Mouse (Mus musculus): ENCODE results near the gene Zbtb12. TPM values are rescaled to one million over a fixed set of nuclear protein-coding genes. Genes with fewer than 3 reads are reported as not detected.
A peak's percentile ranks its signal among the peaks of the same experiment; 100 is the strongest.
"Not testable (repeated sequence)": the region's sequence is repeated elsewhere in the genome, so short reads cannot be mapped to it uniquely, and the experiment has no call there.

The Zbtb12 gene
- 5.8 and 6.1 TPM in 2 replicates for polyA plus RNA-seq (2016; fragmentation: Nextera tagmentation; extraction: Ambion mirVana)

GRCm38 (mm10) chr17:34879336-34879879, at the start of gene Zbtb12:
Gene Zbtb12 (plus strand): TSS chr17:34879483.
- H3K36me3 ChIP-seq, result no peaks in the 10 kb centered on the region
- DNase-seq (ENCODE audit: low spot score), result no peak
- WGBS, result 66% methylated on average over 11 of the region's 11 CpGs
- H3K27me3 ChIP-seq (ENCODE audit: low read depth, poor library complexity, severe bottlenecking), result peaks cover 25% of the 10 kb centered on the region
- H3K27ac ChIP-seq (replicated peaks), result no peak within 1 kb of the TSS
- H3K9me3 ChIP-seq (replicated peaks), result no peaks in the 10 kb centered on the region
- no peak within 1 kb of the TSS for H3K4me3 ChIP-seq
- H3K4me1 ChIP-seq, result peaks cover 9% of the 10 kb centered on the region

GRCm38 (mm10) chr17:34830776-34831175, 48.5 kb upstream of the Zbtb12 start:
- peaks cover 12% of the 10 kb centered on the region for H3K9me3 ChIP-seq (replicated peaks)
- not testable (repeated sequence) for DNase-seq (ENCODE audit: low spot score); H3K27ac ChIP-seq (replicated peaks); H3K27me3 ChIP-seq (ENCODE audit: low read depth, poor library complexity, severe bottlenecking); H3K4me3 ChIP-seq; H3K4me1 ChIP-seq
- 90% methylated on average over 1 of the region's 1 CpGs for WGBS
- H3K36me3 ChIP-seq, result peaks cover 88% of the 10 kb centered on the region

- Histone ChIP-seq H3K4me1 (peaks cover 34% of the 10 kb centered on the region), H3K9me3 (replicated peaks) (no peaks in the 10 kb centered on the region), H3K36me3 (peaks cover 69% of the 10 kb centered on the region), H3K27me3 (ENCODE audit: low read depth, poor library complexity, severe bottlenecking) (no peaks in the 10 kb centered on the region), H3K4me3 (peak overlapping the region; percentile 84), H3K27ac (replicated peaks) (peak overlapping the region; percentile 84)
- DNase-seq (ENCODE audit: low spot score), result no peak
- 4% methylated on average over 48 of the region's 48 CpGs for WGBS
Measured at GRCm38 (mm10) chr17:34836155-34836855, 43.0 kb upstream of the Zbtb12 start.

GRCm38 (mm10) chr17:34836856-34837221, 42.4 kb upstream of the Zbtb12 start, which contains the start of the genes Stk19 and Dxo:
Gene Stk19 (minus strand): TSS chr17:34836945.
Gene Dxo (plus strand): TSS chr17:34837019.
- H3K4me3 ChIP-seq, result peak within 1 kb of the TSS; percentile 84
- peak; percentile 98 for DNase-seq (ENCODE audit: low spot score)
- H3K27me3 ChIP-seq (ENCODE audit: low read depth, poor library complexity, severe bottlenecking), result no peaks in the 10 kb centered on the region
- H3K9me3 ChIP-seq (replicated peaks), result no peaks in the 10 kb centered on the region
- peak within 1 kb of the TSS; percentile 84 for H3K27ac ChIP-seq (replicated peaks)
- WGBS, result under 1% methylated on average over 40 of the region's 40 CpGs
- peaks cover 34% of the 10 kb centered on the region for H3K4me1 ChIP-seq
- H3K36me3 ChIP-seq, result peaks cover 70% of the 10 kb centered on the region

- Histone ChIP-seq H3K36me3 (peaks cover 70% of the 10 kb centered on the region), H3K27me3 (ENCODE audit: low read depth, poor library complexity, severe bottlenecking) (no peaks in the 10 kb centered on the region), H3K4me3 (peak overlapping the region; percentile 84), H3K4me1 (peaks cover 34% of the 10 kb centered on the region), H3K27ac (replicated peaks) (peak overlapping the region; percentile 84), H3K9me3 (replicated peaks) (no peaks in the 10 kb centered on the region)
- 42% methylated on average over 43 of the region's 43 CpGs for WGBS
- peak; percentile 20 for DNase-seq (ENCODE audit: low spot score)
Measured at GRCm38 (mm10) chr17:34837464-34838324, 41.6 kb upstream of the Zbtb12 start.

- Histone ChIP-seq H3K27ac (replicated peaks) (no peak overlapping the region), H3K36me3 (peaks cover 70% of the 10 kb centered on the region), H3K9me3 (replicated peaks) (no peaks in the 10 kb centered on the region), H3K4me1 (peaks cover 34% of the 10 kb centered on the region), H3K27me3 (ENCODE audit: low read depth, poor library complexity, severe bottlenecking) (no peaks in the 10 kb centered on the region), H3K4me3 (peak overlapping the region; percentile 84)
- WGBS, result 90% methylated on average over 7 of the region's 7 CpGs
- no peak for DNase-seq (ENCODE audit: low spot score)
Measured at GRCm38 (mm10) chr17:34838785-34839184, 40.5 kb upstream of the Zbtb12 start.

- no peak for DNase-seq (ENCODE audit: low spot score)
- Histone ChIP-seq H3K27ac (replicated peaks) (no peak overlapping the region), H3K27me3 (ENCODE audit: low read depth, poor library complexity, severe bottlenecking) (no peaks in the 10 kb centered on the region), H3K9me3 (replicated peaks) (no peaks in the 10 kb centered on the region), H3K4me1 (peaks cover 29% of the 10 kb centered on the region), H3K36me3 (peaks cover 82% of the 10 kb centered on the region), H3K4me3 (no peak overlapping the region)
- WGBS, result 82% methylated on average over 6 of the region's 6 CpGs
Measured at GRCm38 (mm10) chr17:34840736-34841307, 38.5 kb upstream of the Zbtb12 start.

GRCm38 (mm10) chr17:34844884-34845283, 34.4 kb upstream of the Zbtb12 start:
- no peak for DNase-seq (ENCODE audit: low spot score)
- H3K27ac ChIP-seq (replicated peaks), result no peak overlapping the region
- H3K4me3 ChIP-seq, result no peak overlapping the region
- H3K4me1 ChIP-seq, result peaks cover 8% of the 10 kb centered on the region
- H3K36me3 ChIP-seq, result peaks cover 84% of the 10 kb centered on the region
- H3K27me3 ChIP-seq (ENCODE audit: low read depth, poor library complexity, severe bottlenecking), result no peaks in the 10 kb centered on the region
- H3K9me3 ChIP-seq (replicated peaks), result no peaks in the 10 kb centered on the region
- 94% methylated on average over 13 of the region's 13 CpGs for WGBS

- WGBS, result 88% methylated on average over 6 of the region's 6 CpGs
- Histone ChIP-seq H3K27me3 (ENCODE audit: low read depth, poor library complexity, severe bottlenecking) (no peaks in the 10 kb centered on the region), H3K36me3 (peaks cover 64% of the 10 kb centered on the region), H3K9me3 (replicated peaks) (no peaks in the 10 kb centered on the region), H3K4me3 (no peak overlapping the region), H3K27ac (replicated peaks) (no peak overlapping the region), H3K4me1 (peaks cover 28% of the 10 kb centered on the region)
- DNase-seq (ENCODE audit: low spot score), result no peak
Measured at GRCm38 (mm10) chr17:34847192-34847591, 32.1 kb upstream of the Zbtb12 start.

- 93% methylated on average over 7 of the region's 7 CpGs for WGBS
- H3K36me3 ChIP-seq, result peaks cover 64% of the 10 kb centered on the region
Measured at GRCm38 (mm10) chr17:34847615-34848014, 31.7 kb upstream of the Zbtb12 start.

GRCm38 (mm10) chr17:34849722-34850516, 29.4 kb upstream of the Zbtb12 start, which contains the start of the genes Skiv2l and Nelfe:
Gene Skiv2l (minus strand): TSS chr17:34850210.
Gene Nelfe (plus strand): TSS chr17:34850391.
- peak; percentile 98 for DNase-seq (ENCODE audit: low spot score)
- H3K27me3 ChIP-seq (ENCODE audit: low read depth, poor library complexity, severe bottlenecking), result no peaks in the 10 kb centered on the region
- H3K4me3 ChIP-seq, result peak within 1 kb of the TSS; percentile 96
- peak within 1 kb of the TSS; percentile 88 for H3K27ac ChIP-seq (replicated peaks)
- peaks cover 30% of the 10 kb centered on the region for H3K4me1 ChIP-seq
- peaks cover 64% of the 10 kb centered on the region for H3K36me3 ChIP-seq
- H3K9me3 ChIP-seq (replicated peaks), result no peaks in the 10 kb centered on the region
- 1% methylated on average over 65 of the region's 65 CpGs for WGBS

More at GRCm38 (mm10) chr17:34847615-34848014, 31.7 kb upstream of the Zbtb12 start:
- DNase-seq (ENCODE audit: low spot score), result no peak
- Histone ChIP-seq H3K27me3 (ENCODE audit: low read depth, poor library complexity, severe bottlenecking) (no peaks in the 10 kb centered on the region), H3K4me1 (peaks cover 30% of the 10 kb centered on the region), H3K27ac (replicated peaks) (no peak overlapping the region), H3K9me3 (replicated peaks) (no peaks in the 10 kb centered on the region), H3K4me3 (no peak overlapping the region)
